Mouse (Mus musculus): Measurements from ENCODE around the gene Usp6nl. TPM values are rescaled to one million over a fixed set of nuclear protein-coding genes. Genes with fewer than 3 reads are reported as not detected.

Usp6nl gene
- polyA plus RNA-seq, 1 experiment from 2014 or later, result 8.9 TPM

- no peak overlapping the region for H3K4me2 ChIP-seq (replicated peaks; ENCODE audit: low read depth)
- H3K4me1 ChIP-seq (replicated peaks; ENCODE audit: control insufficient read depth, insufficient read depth), result 0 out of 2 replicates have a peak, but pooled peaks cover 2% of the 10 kb centered on the region
- H3K27ac ChIP-seq (replicated peaks), result no peak overlapping the region
- no peak overlapping the region for H3K9ac ChIP-seq (ENCODE audit: low read length)
- ATAC-seq (ENCODE audit: low FRiP score, low TSS enrichment) (no peak), DNase-seq (ENCODE audit: low spot score) (no peak)
- WGBS, result 51% methylated on average over 3 of the region's 3 CpGs
- no peak overlapping the region for H3K4me3 ChIP-seq (ENCODE audit: low read depth, low read length)
- no peaks in the 10 kb centered on the region for H3K36me3 ChIP-seq (ENCODE audit: control insufficient read depth, insufficient read depth, low read length)
- TF ChIP-seq CTCF (IDR thresholded peaks at IDR 0.05; ENCODE audit: low read depth) (no peak), EP300 (optimal IDR thresholded peaks at IDR 0.05) (no peak)
- no peaks in the 10 kb centered on the region for H3K9me3 ChIP-seq (ENCODE audit: control insufficient read depth, low read length)
- no peaks in the 10 kb centered on the region for H3K27me3 ChIP-seq (ENCODE audit: control insufficient read depth, insufficient read depth, low read length)
Measured at GRCm38 (mm10) chr2:6403991-6404390, 81.5 kb downstream of the Usp6nl start.

GRCm38 (mm10) chr2:6404627-6405026 lies 82.2 kb downstream of the Usp6nl start:
- H3K9me3 ChIP-seq (ENCODE audit: control insufficient read depth, low read length), result no peaks in the 10 kb centered on the region
- H3K36me3 ChIP-seq (ENCODE audit: control insufficient read depth, insufficient read depth, low read length), result no peaks in the 10 kb centered on the region
- 82% methylated on average over 7 of the region's 7 CpGs for WGBS
- DNase-seq (ENCODE audit: low spot score), result peak; percentile 7
- H3K4me2 ChIP-seq (replicated peaks; ENCODE audit: low read depth), result no peak overlapping the region
- H3K27me3 ChIP-seq (ENCODE audit: control insufficient read depth, insufficient read depth, low read length), result no peaks in the 10 kb centered on the region
- no peak overlapping the region for H3K27ac ChIP-seq (replicated peaks)
- no peak overlapping the region for H3K4me3 ChIP-seq (ENCODE audit: low read depth, low read length)
- 0 out of 2 replicates have a peak, but pooled peaks cover 2% of the 10 kb centered on the region for H3K4me1 ChIP-seq (replicated peaks; ENCODE audit: control insufficient read depth, insufficient read depth)
- TF ChIP-seq CTCF (IDR thresholded peaks at IDR 0.05; ENCODE audit: low read depth) (no peak), EP300 (optimal IDR thresholded peaks at IDR 0.05) (no peak)
- no peak for ATAC-seq (ENCODE audit: low FRiP score, low TSS enrichment)
- no peak overlapping the region for H3K9ac ChIP-seq (ENCODE audit: low read length)

- ATAC-seq (ENCODE audit: low FRiP score, low TSS enrichment) (peak; percentile 90), DNase-seq (ENCODE audit: low spot score) (peak; percentile 83)
- H3K4me3 ChIP-seq (ENCODE audit: low read depth, low read length), result no peak overlapping the region
- 0 out of 2 replicates have a peak, but pooled peaks cover 2% of the 10 kb centered on the region for H3K4me1 ChIP-seq (replicated peaks; ENCODE audit: control insufficient read depth, insufficient read depth)
- no peaks in the 10 kb centered on the region for H3K27me3 ChIP-seq (ENCODE audit: control insufficient read depth, insufficient read depth, low read length)
- H3K9me3 ChIP-seq (ENCODE audit: control insufficient read depth, low read length), result no peaks in the 10 kb centered on the region
- 36% methylated on average over 10 of the region's 10 CpGs for WGBS
- TF ChIP-seq EP300 (optimal IDR thresholded peaks at IDR 0.05) (no peak), CTCF (IDR thresholded peaks at IDR 0.05; ENCODE audit: low read depth) (peak; percentile 99)
- no peaks in the 10 kb centered on the region for H3K36me3 ChIP-seq (ENCODE audit: control insufficient read depth, insufficient read depth, low read length)
- H3K27ac ChIP-seq (replicated peaks), result no peak overlapping the region
- no peak overlapping the region for H3K9ac ChIP-seq (ENCODE audit: low read length)
- no peak overlapping the region for H3K4me2 ChIP-seq (replicated peaks; ENCODE audit: low read depth)
Measured at GRCm38 (mm10) chr2:6405059-6406033, 82.9 kb downstream of the Usp6nl start.

GRCm38 (mm10) chr2:6407711-6408110 lies 85.2 kb downstream of the Usp6nl start:
- peak; percentile 86 for ATAC-seq (ENCODE audit: low FRiP score, low TSS enrichment)
- H3K4me1 ChIP-seq (replicated peaks; ENCODE audit: control insufficient read depth, insufficient read depth), result 0 out of 2 replicates have a peak, but pooled peaks cover 2% of the 10 kb centered on the region
- peak; percentile 63 for DNase-seq (ENCODE audit: low spot score)
- no peaks in the 10 kb centered on the region for H3K9me3 ChIP-seq (ENCODE audit: control insufficient read depth, low read length)
- TF ChIP-seq EP300 (optimal IDR thresholded peaks at IDR 0.05) (no peak), CTCF (IDR thresholded peaks at IDR 0.05; ENCODE audit: low read depth) (no peak)
- H3K36me3 ChIP-seq (ENCODE audit: control insufficient read depth, insufficient read depth, low read length), result peaks cover 3% of the 10 kb centered on the region
- H3K9ac ChIP-seq (ENCODE audit: low read length), result no peak overlapping the region
- no peaks in the 10 kb centered on the region for H3K27me3 ChIP-seq (ENCODE audit: control insufficient read depth, insufficient read depth, low read length)
- 77% methylated on average over 1 of the region's 1 CpGs for WGBS
- no peak overlapping the region for H3K4me3 ChIP-seq (ENCODE audit: low read depth, low read length)
- no peak overlapping the region for H3K4me2 ChIP-seq (replicated peaks; ENCODE audit: low read depth)
- H3K27ac ChIP-seq (replicated peaks), result no peak overlapping the region

- no peak for DNase-seq (ENCODE audit: low spot score)
Measured at GRCm38 (mm10) chr2:6412645-6413044, 90.2 kb downstream of the Usp6nl start.

GRCm38 (mm10) chr2:6413723-6414122 lies 91.3 kb downstream of the Usp6nl start:
- H3K27me3 ChIP-seq (ENCODE audit: control insufficient read depth, insufficient read depth, low read length), result no peaks in the 10 kb centered on the region
- H3K4me2 ChIP-seq (replicated peaks; ENCODE audit: low read depth), result no peak overlapping the region
- no peak overlapping the region for H3K4me3 ChIP-seq (ENCODE audit: low read depth, low read length)
- H3K9ac ChIP-seq (ENCODE audit: low read length), result no peak overlapping the region
- H3K9me3 ChIP-seq (ENCODE audit: control insufficient read depth, low read length), result no peaks in the 10 kb centered on the region
- no peak for ATAC-seq (ENCODE audit: low FRiP score, low TSS enrichment)
- 64% methylated on average over 2 of the region's 2 CpGs for WGBS
- TF ChIP-seq CTCF (IDR thresholded peaks at IDR 0.05; ENCODE audit: low read depth) (no peak), EP300 (optimal IDR thresholded peaks at IDR 0.05) (no peak)
- no peak for DNase-seq (ENCODE audit: low spot score)
- H3K4me1 ChIP-seq (replicated peaks; ENCODE audit: control insufficient read depth, insufficient read depth), result no peaks in the 10 kb centered on the region
- no peak overlapping the region for H3K27ac ChIP-seq (replicated peaks)
- peaks cover 3% of the 10 kb centered on the region for H3K36me3 ChIP-seq (ENCODE audit: control insufficient read depth, insufficient read depth, low read length)

More at GRCm38 (mm10) chr2:6412645-6413044, 90.2 kb downstream of the Usp6nl start:
- Histone ChIP-seq H3K27me3 (ENCODE audit: control insufficient read depth, insufficient read depth, low read length) (no peaks in the 10 kb centered on the region), H3K27ac (replicated peaks) (no peak overlapping the region), H3K9me3 (ENCODE audit: control insufficient read depth, low read length) (no peaks in the 10 kb centered on the region), H3K4me3 (ENCODE audit: low read depth, low read length) (no peak overlapping the region), H3K4me2 (replicated peaks; ENCODE audit: low read depth) (no peak overlapping the region), H3K9ac (ENCODE audit: low read length) (no peak overlapping the region), H3K4me1 (replicated peaks; ENCODE audit: control insufficient read depth, insufficient read depth) (no peaks in the 10 kb centered on the region), H3K36me3 (ENCODE audit: control insufficient read depth, insufficient read depth, low read length) (peaks cover 3% of the 10 kb centered on the region)
- no peak for ATAC-seq (ENCODE audit: low FRiP score, low TSS enrichment)
- WGBS, result 80% methylated on average over 1 of the region's 1 CpGs
- no peak for TF ChIP-seq CTCF (IDR thresholded peaks at IDR 0.05; ENCODE audit: low read depth)
- no peak for TF ChIP-seq EP300 (optimal IDR thresholded peaks at IDR 0.05)

All from stomach, postnatal 0 days (tissue).